Mouse (Mus musculus): ENCODE results near the gene Adam15. TPM values are rescaled to one million over a fixed set of nuclear protein-coding genes. Genes with fewer than 3 reads are reported as not detected.

Gene Adam15
- polyA plus RNA-seq (2012; ENCODE audit: low replicate concordance), result 41.8 and 169 TPM in 2 replicates

GRCm38 (mm10) chr3:89349869-89350501, at the start of gene Adam15:
Gene Adam15, minus strand, starts transcription at chr3:89349996.

GRCm38 (mm10) chr3:89394006-89394893, 44.5 kb upstream of the Adam15 start, which contains the start of gene Zbtb7b:
Gene Zbtb7b, minus strand, starts transcription at chr3:89394776.

GRCm38 (mm10) chr3:89365153-89365485, 15.3 kb upstream of the Adam15 start, which contains the start of gene Dcst1:
Gene Dcst1, minus strand, starts transcription at chr3:89365253.

GRCm38 (mm10) chr3:89361675-89362074, 11.9 kb upstream of the Adam15 start, which contains the start of gene Dcst2:
Gene Dcst2, plus strand, starts transcription at chr3:89361975.

GRCm38 (mm10) chr3:89337721-89338578, 11.8 kb downstream of the Adam15 start, which contains the start of gene Efna4:
Gene Efna4, minus strand, starts transcription at chr3:89338028.

GRCm38 (mm10) chr3:89322514-89323165, 27.2 kb downstream of the Adam15 start, which contains the start of gene Efna3:
Gene Efna3, minus strand, starts transcription at chr3:89322965.

Other genes starting within 250 kb of the Adam15 start
- gene Gm43738, start 248.9 kb downstream of the Adam15 start, polyA plus RNA-seq (2012; ENCODE audit: low replicate concordance), result 0.68 TPM in 1 of 2 replicates, not detected in the other
- 4.4 and 8.8 TPM in 2 replicates for gene Fdps, start 248.0 kb downstream of the Adam15 start, polyA plus RNA-seq (2012; ENCODE audit: low replicate concordance)
- gene Pklr, start 213.9 kb downstream of the Adam15 start, polyA plus RNA-seq (2012; ENCODE audit: low replicate concordance), result 5.5 and 56.5 TPM in 2 replicates
- gene Hcn3, start 189.8 kb downstream of the Adam15 start, polyA plus RNA-seq (2012; ENCODE audit: low replicate concordance), result 3.0 and 4.4 TPM in 2 replicates
- gene Clk2, start 185.2 kb downstream of the Adam15 start, polyA plus RNA-seq (2012; ENCODE audit: low replicate concordance), result 48.8 and 75.7 TPM in 2 replicates
- 280 and 307 TPM in 2 replicates for gene Scamp3, start 172.5 kb downstream of the Adam15 start, polyA plus RNA-seq (2012; ENCODE audit: low replicate concordance)
- 144 and 333 TPM in 2 replicates for gene Fam189b, start 166.9 kb downstream of the Adam15 start, polyA plus RNA-seq (2012; ENCODE audit: low replicate concordance)
- 14.9 and 15.3 TPM in 2 replicates for gene Gba, start 147.1 kb downstream of the Adam15 start, polyA plus RNA-seq (2012; ENCODE audit: low replicate concordance)
- gene Thbs3, start 134.8 kb downstream of the Adam15 start, polyA plus RNA-seq (2012; ENCODE audit: low replicate concordance), result 0.47 and 0.53 TPM in 2 replicates
- 196 and 222 TPM in 2 replicates for gene Mtx1, start 122.9 kb downstream of the Adam15 start, polyA plus RNA-seq (2012; ENCODE audit: low replicate concordance)
- gene Muc1, start 120.9 kb downstream of the Adam15 start, polyA plus RNA-seq (2012; ENCODE audit: low replicate concordance), result 0.72 and 1.1 TPM in 2 replicates
- 77.7 and 182 TPM in 2 replicates for gene Krtcap2, start 104.0 kb downstream of the Adam15 start, polyA plus RNA-seq (2012; ENCODE audit: low replicate concordance)
- 7.9 and 14.5 TPM in 2 replicates for gene Trim46, start 103.7 kb downstream of the Adam15 start, polyA plus RNA-seq (2012; ENCODE audit: low replicate concordance)
- gene Dpm3, start 90.6 kb downstream of the Adam15 start, polyA plus RNA-seq (2012; ENCODE audit: low replicate concordance), result 332 and 345 TPM in 2 replicates
- gene Slc50a1, start 79.4 kb downstream of the Adam15 start, polyA plus RNA-seq (2012; ENCODE audit: low replicate concordance), result 38.7 and 63.5 TPM in 2 replicates
- gene Efna1, start 68.9 kb downstream of the Adam15 start, polyA plus RNA-seq (2012; ENCODE audit: low replicate concordance), result 0.37 and 0.85 TPM in 2 replicates
- not detected in 2 replicates for gene Efna3, start 27.0 kb downstream of the Adam15 start, polyA plus RNA-seq (2012; ENCODE audit: low replicate concordance)
- 0.65 and 1.9 TPM in 2 replicates for gene Efna4, start 12.0 kb downstream of the Adam15 start, polyA plus RNA-seq (2012; ENCODE audit: low replicate concordance)
- not detected in 2 replicates for gene Dcst2, start 12.0 kb upstream of the Adam15 start, polyA plus RNA-seq (2012; ENCODE audit: low replicate concordance)
- not detected in 2 replicates for gene Dcst1, start 15.3 kb upstream of the Adam15 start, polyA plus RNA-seq (2012; ENCODE audit: low replicate concordance)
- 186 and 424 TPM in 2 replicates for gene Zbtb7b, start 44.8 kb upstream of the Adam15 start, polyA plus RNA-seq (2012; ENCODE audit: low replicate concordance)
- gene Lenep, start 52.8 kb upstream of the Adam15 start, polyA plus RNA-seq (2012; ENCODE audit: low replicate concordance), result 0.49 TPM in 1 of 2 replicates, not detected in the other
- gene Flad1, start 61.9 kb upstream of the Adam15 start, polyA plus RNA-seq (2012; ENCODE audit: low replicate concordance), result 15.1 and 28.4 TPM in 2 replicates
- gene Cks1b, start 68.4 kb upstream of the Adam15 start, polyA plus RNA-seq (2012; ENCODE audit: low replicate concordance), result 9.2 and 12.8 TPM in 2 replicates
- gene Shc1, start 68.4 kb upstream of the Adam15 start, polyA plus RNA-seq (2012; ENCODE audit: low replicate concordance), result 109 and 110 TPM in 2 replicates
- 170 and 494 TPM in 2 replicates for gene Pygo2, start 80.2 kb upstream of the Adam15 start, polyA plus RNA-seq (2012; ENCODE audit: low replicate concordance)
- gene Pbxip1, start 86.7 kb upstream of the Adam15 start, polyA plus RNA-seq (2012; ENCODE audit: low replicate concordance), result 65.6 and 87.9 TPM in 2 replicates
- gene Pmvk, start 104.5 kb upstream of the Adam15 start, polyA plus RNA-seq (2012; ENCODE audit: low replicate concordance), result 0.87 and 11.8 TPM in 2 replicates
- 0.04 TPM in 1 of 2 replicates, not detected in the other for gene Kcnn3, start 170.2 kb upstream of the Adam15 start, polyA plus RNA-seq (2012; ENCODE audit: low replicate concordance)